Mouse (Mus musculus) mesoderm, embryonic 11.5 days (tissue): ENCODE results near the gene Milr1.
A peak's percentile ranks its signal among the peaks of the same experiment; 100 is the strongest.
"Not testable (repeated sequence)": the region's sequence is repeated elsewhere in the genome, so short reads cannot be mapped to it uniquely, and the experiment has no call there.

Experiments used
- DNase-seq: peaks from one replicate; pipeline ENCODE4 v3.0.0-alpha.2; 2012; ENCODE audit warnings: low read depth, low spot score

Gene Milr1

DNA sequence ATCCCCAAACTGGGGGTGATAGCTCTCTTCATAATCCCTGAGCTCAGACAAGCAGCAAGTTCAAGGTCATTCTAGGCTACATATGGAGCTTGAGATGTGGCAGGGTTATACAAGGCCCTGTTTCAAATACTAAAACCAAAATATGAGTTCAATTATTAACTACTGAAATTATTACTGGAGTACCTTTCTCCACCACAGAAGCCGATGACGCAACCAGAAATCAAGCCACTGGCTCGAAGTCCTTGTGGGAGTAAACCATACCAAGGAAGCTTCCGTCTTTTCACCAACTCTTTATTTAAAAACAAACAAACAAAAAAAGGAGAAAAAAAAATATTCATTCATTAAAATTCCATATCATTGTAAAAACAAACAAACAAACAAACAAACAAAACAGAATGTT, 25.9 kb downstream of the Milr1 start:
- DNase-seq = no peak

DNA sequence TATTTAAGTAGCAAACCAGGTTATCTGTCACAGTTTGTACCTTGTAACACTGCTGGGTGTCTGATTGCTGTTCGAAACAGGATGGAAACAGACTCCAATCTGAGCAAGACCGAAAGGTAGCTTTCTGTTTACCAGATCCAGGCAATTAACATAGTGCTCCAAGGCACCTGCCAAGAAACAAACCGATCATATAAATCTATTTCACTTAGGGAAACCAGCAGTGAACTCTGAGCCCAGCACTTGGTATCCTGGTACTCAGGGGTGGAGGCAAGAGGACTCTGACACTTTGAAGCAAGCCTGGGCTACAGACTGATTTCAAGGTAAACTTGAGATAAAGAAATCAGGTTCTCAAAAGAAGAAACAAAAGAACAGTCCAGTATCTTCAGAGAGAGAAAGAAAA, 26.4 kb downstream of the Milr1 start:
- no peak for DNase-seq

DNA sequence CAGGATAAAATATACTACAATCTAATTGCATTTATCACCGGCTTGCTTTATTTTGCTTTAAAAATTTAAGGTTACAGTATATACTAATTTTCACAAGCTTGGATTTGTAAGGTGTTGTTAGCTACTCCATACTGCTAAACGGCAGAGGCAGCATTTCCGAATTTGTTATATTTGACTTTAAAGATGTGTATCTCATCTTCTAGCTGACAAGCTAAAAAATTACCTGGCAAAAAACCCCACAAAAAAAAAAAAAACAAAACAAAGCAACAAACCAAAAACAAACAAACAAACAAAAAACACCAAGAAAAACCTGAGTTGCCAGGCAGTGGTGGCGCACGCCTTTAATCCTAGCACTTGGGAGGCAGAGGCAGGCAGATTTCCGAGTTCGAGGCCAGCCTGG, 27.1 kb downstream of the Milr1 start:
- DNase-seq = no peak

DNA sequence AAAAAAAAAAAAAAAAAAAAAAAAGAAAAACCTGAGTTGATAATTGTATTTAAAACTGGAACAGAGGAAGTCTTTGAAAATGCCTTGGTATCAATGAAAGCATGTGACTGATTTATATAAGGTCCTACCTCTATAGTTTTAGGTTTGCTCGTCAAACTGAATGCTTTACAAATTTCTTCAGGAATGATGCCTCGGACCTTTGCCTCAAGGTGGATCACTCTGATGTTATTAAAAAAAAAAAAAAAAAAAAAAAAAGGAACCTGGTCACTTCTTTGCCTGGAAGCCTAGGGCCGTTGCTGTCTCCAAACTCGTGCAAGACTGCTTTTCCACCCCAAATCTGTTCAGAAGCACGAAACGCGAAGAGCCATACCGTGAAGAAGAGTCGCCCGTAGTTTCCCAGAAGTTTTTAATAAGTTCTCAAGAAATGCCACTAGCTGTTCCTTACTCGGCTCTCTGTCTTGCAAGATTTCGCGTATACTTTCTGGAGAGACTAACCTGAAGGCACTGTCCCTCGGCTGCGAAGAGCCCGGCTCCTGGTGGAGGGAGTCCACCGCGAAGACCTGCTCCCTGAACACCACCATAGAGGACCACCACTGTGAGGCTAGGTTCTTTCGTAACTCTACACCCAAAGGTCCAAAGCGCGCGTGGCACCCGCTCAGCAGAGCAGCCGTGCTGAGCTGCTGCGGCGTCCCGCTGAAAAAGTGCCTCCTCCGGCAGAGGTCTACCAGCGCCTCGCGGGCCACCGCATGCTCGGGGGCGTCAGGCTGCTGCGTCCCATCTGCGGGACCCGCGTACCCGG, 27.8 kb downstream of the Milr1 start:
- no peak for DNase-seq

DNA sequence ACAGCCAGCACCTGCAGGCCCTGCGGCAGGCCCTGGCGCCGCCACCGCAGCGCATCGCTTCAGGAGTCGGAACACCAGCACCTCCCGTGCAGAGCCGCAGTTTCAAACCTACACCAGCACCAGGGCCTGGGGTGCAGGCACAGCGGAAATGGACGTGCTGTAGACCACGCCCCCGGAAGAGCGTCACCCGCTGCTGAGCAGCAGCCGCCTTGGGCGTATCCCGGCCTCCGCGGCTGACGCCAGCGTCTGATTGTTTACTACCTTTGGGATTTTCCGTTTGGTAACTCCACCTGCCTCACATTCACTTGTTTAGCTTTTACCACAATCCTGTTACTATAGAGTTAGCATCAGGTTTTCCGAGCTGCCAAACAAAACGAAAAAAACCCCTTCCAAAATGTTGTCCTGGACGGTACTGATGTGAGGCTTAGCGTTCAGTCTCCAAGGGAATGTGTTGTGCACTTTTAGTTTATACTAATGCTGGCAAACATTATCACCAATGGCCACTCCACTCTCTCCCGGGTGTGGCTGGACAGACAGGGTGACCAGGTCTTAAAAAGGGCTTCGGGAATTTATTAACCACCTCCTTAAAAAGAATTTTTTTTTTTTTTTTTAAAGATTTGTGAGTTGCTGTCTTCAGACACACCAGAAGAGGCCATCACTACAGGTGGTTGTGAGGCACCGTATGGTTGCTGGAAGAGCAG, 28.5 kb downstream of the Milr1 start, which contains the start of gene Polg2:
Gene Polg2 (minus strand): TSS at position 150 of the 701 bp plus-strand sequence.
- DNase-seq = peak; percentile 96

DNA sequence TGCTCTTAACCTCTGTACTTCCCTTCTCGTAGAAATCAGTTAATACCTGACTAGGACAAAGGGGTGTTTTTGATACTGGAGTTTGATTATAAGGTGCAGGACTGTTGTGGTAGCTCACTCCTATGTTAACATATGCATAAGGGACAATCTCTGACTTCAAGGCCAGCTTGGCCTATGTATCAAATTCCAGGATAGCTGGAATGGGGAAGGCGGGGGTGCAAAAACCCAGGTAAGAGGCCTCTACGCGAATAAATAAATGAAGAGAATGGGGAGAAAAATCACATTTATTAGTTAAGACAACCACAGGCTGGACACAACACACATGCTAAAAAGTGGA, 29.0 kb downstream of the Milr1 start:
- DNase-seq = no peak

DNA sequence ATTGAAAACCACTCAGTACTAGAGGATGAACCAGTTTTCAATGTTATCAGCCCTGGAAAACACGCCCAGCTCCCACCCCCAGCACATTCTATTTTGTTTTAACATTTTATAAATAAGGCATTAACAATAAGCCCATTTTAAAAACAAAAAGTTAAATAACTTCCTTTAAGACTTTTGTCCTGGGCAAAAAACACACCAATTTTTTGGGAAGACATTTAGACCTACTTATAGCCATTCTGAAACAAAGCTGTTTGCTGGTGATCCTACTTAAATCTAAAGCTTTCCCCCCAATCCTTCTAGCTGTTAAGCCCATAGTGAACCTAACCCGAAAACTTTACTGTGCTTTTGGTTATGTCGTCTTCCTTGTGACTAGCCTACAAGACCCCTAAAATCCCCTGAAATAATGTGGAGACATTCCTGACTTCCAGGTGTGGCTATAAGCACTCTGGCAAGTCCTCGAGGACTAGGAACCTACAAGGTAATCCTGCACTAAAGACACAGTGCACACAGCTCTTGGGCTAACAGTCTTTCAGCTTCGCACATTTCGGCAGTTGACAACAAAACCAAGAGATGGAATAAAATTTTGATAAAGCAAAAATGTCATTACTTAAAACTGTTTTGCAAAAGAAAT, 29.7 kb downstream of the Milr1 start:
- no peak for DNase-seq

DNA sequence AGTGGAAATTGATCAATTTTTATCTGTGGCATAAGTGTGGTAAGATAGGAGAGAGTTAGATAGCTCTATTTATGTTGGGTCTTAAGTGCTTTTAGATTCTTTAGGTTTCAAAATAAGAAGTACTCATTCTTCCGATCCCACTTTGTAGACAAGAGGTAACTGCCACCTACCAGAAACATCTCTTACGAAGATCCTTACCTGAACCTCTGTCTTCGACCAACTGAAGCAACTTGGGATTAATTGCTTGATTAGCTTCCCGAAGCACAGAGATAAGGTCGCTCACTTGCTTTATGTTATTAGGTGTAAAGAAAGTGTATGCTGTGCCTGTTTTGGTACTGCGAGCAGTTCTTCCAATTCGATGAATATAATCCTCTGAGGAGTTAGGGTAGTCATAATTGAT, 31.2 kb downstream of the Milr1 start:
- DNase-seq = not testable (repeated sequence)

DNA sequence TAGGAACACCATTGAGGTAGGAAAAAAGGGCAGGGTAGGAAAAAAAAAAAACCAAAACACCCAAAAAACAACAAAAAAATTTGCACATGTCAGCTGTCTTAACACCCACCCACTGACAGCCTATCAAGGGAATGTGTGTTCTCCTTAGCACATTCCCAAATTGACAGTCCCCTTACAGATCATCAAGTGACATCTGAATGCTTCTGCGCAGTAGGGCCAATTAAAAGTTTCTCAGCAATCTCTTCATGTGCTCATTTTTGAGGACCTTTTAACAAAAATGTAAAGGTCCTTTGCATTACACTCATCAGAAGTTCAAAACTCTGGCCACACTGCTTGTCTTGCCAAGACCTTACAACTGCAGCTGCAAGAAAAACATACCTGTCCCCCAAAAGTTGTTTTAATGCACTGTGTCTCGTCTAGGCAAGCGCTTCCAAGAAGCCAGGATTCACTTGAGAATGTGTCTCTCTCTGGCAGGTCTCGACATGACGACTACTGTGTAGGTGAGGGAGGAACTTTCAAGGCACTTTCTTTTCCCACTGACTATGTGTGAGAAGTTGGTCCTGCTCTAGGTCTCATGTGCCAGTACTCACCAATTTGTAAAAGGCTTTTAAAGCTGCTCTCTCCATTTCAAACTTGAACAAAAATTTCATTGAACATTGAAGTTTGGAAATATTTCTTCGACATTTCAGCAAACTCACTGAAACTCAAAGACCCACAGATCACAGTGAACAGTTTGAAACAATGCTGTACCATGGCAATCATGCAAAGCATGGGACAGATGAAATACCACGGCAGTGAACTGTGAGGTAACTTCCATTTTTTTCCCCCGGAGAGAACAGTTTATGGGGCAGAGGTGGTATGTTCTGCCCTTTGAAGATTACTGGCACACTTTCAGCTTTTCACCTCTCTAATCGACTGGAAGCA, 32.1 kb downstream of the Milr1 start:
- DNase-seq = no peak

DNA sequence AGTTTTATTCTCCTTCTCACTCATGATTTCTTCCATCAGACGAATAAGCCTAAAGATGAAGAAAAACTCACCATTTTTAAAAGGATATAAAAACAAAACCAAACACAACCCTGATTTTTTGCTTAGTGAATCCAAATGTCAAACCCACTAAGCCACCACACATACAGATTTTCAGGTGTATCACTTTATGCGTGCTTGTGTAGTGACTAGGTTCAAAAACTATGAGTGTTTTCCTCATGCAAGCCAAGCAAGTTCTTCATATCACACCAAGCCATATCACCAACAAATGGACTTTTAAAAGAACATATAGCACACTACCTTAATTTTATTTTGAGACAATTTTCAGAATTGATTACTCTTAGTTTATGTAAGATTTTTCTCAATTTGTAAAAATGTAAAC, 33.5 kb downstream of the Milr1 start:
- no peak for DNase-seq

DNA sequence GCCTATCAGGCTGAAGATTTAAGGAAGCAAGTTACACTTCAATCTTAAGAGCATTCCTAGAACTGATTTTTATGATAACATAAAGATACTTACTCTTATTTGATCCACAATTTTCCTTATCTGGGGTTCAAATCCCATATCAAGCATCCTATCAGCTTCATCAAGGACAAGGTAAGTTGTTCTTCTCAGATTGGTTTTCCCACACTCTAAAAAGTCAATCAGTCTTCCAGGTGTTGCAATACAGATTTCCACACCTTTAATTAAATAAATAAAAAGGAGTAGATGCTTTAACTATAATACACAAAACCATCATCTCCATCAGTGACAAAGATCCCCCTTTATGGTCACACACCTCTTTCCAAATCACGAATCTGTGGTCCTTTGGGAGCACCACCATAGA, 34.0 kb downstream of the Milr1 start:
- no peak for DNase-seq

DNA sequence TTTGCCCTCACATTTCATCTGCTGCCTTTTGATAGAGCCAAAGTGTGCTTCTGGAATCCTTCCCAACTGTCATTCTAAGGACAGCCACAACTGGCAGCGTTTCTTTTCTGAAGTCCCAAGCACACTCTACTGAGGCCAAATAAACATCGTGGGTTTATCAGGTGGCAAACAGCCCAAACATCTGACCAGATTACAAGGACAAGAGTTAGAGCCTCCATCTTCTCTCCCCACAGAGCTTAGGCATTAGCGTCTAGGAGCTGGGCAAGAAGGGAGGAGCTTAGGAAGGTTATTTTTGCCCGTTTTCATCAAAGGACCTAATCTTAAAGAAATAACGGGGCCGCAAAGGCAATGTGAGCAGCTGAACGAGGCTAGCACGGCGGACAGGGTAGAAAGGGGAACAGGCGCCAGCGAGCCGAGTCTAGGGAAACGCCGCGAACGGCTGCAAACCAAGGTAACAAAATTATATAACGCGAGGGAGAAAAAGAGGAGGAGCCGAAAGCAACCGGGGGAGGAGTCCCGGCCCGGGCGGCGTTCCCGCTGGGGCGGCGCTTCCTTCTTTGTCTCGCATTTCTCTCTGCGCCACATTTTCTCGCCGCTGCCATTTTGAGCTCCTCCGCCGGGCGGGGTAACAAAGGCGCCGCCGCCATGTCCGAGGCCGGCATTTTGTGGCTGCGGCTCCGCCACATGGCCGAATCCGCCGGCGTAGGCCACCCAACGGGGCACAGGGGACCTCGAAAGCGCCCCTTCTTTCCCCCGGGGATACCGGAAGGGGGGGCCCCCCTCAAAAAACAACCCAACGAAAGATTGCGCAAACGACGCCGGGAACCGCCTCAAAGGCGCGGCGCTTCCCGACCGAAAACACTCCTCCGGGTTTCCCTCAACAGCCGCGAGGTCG, 36.4 kb downstream of the Milr1 start:
- DNase-seq = peak; percentile 86

DNA sequence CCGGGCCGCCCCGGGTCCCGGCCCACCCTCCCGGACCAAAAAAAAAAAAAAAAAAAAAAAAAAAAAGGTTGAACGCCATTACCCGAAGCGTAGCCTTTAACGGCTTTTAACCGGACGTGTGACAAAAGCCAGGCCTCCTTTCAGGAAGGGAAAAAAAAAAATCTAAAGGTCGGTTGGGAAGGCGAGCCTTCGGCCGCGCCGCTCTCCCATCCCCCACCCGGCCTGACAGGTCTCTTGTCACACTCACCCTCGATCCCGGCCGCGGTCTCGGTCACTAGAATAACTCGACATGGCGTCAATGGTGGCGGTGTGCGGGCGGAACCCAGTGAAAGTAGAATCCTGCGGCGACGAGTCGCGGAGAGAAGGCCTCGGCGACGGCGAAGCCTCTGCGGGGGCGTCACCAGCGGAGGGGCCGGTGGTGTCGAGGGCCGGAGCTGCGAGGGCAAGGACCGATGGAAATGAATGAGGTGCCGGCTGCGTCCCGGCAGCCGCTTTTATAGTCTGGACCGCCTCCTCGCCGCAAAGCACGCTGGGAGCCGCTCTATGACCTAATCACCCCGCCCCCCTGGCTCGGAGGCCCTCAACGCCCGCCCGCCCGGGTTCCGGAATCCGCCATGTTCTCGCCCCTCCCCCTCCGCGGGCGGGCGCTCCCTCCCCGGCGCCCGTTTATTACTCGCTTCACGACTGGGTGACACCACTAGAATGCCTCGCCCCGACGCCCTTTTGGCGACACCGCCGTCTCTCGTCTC, 37.2 kb downstream of the Milr1 start:
- peak; percentile 97 for DNase-seq

DNA sequence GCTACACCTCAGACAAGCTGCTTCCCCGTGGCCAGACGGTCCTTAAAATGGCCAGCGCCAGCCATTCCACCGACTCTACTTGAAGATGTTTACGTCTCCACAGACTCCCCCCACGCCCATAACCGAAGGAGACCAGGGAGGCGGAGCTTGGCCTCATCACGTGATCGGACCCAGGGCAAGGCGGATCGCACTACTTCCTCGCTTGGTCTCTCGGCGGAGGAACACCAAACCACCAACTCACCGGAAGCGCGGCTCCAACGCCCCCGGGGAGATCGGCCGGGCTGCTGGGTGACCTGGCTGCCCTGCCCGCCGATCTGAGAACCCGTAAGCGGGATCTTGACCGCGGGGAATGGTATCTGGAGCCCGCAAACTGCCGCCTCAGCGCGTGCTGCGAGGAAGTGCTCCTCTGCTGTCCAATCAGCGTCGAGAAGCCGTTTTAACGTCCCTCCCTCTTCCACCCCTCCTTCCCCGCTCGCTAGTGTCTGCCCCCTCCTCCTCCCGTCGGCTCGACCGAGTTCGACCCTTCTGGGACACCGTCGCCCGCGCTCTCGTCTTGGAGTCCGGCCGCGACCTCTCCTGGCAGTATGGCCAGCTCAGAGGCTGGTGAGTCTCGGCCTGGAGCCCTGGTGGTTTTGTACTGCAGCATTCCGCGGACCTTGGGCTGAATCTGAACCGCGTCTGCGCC, 37.9 kb downstream of the Milr1 start, which contains the start of the genes Ddx5 and Cep95:
Gene Ddx5 (minus strand): TSS at position 411 of the 685 bp plus-strand sequence.
Gene Cep95 (plus strand): TSS at position 478 of the 685 bp plus-strand sequence.
- DNase-seq = peak; percentile 98

DNA sequence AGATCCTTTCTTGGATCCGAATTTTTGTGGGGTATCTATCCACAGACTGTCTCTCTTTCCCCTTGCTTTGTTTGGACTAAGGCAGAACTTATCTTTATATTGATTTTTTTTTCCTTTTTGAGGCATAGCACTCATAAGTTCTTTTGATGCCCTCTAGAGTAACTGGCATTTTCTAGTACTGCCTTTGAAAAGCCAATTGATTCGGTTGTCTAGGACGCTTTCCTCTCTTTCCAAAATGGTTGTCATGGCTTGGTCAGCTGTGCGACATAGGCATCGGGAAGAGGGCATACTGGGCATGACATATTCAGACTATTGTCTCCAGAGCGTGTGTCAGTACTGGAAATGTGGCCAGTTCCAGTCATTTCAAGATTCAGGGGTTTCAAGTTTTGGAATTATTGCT, 38.6 kb downstream of the Milr1 start:
- peak; percentile 44 for DNase-seq

DNA sequence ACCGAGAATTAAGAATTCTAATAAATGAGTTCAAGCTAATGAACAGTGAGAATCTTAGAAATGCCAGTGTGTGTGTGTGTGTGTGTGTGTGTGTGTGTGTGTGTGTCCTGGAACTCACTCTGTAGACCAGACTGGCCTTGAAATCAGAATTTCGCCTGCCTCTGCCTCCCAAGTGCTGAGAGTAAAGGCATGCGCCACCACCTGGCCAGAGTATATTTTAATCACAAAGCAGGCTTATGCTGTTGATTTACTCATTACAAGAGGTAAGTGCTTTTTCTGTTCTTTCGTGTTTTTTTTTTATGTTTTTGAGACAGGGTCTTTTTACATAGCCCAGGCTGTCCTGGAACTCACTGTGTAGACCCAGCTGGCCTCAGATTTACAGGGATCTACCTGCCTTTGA, 42.8 kb downstream of the Milr1 start:
- DNase-seq = no peak

DNA sequence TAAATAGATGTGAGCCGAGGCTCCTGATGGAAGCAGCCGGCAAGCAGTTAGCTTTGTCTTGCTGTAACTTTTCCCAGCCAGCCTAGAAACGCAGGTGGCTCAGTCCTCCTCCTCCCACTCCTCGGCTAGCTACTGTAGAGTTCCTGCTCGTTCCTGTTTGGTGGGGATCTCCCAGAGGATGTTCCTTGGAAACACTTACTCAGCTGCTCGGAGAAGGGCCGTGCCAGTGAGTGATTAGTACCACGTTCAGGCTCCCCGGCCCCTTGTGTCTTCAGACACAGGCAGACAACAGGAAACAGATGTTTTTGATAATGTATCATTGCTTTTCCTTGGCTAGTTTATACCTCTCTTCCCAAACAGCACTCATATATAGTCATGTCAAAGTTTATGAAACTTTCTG, 44.7 kb downstream of the Milr1 start:
- peak; percentile 51 for DNase-seq

DNA sequence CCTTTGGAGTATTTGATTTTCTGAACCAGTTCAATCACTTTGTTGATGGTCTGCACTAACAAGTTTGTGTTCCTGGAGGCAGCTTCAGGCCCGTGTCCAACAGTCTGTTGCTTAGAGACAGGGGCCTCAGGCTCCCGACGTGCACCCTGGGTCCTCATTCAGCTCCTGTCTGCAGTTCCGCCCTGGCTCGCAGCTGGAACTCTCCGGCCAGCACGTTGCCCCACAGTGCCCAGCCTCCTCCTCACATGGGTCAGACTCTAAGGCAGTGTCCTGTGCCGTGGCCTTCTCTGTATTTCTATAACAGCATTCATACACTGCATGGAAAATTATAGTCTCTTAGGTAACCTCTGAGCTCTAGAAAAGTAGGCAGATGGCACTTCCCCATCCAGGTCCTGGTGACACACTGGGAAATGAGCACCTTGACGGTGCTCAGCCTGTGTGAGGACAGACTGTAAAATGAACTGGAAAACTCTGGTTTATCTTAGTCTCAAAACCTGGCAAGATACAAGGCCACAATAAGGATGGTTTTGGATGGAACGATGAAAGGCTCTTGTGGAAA, 51.1 kb downstream of the Milr1 start:
- DNase-seq = no peak

DNA sequence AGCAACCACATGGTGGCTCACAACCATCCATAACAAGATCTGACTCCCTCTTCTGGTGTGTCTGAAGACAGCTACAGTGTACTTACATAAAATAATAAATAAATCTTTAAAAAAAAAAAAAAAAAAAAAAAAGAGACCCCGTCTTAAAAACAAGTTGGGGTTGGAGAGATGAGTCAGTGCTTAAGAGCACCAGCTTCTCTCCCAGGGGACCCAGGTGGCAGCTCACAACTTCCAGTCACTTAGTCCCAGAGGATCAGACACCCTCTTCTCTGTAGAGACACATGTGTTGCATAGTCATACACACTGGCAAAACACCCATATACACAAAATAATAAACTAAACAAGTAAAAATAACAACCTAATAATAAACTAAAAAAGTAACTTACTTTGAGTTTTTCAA, 56.4 kb downstream of the Milr1 start:
- not testable (repeated sequence) for DNase-seq
